In the genomic region with DNA sequence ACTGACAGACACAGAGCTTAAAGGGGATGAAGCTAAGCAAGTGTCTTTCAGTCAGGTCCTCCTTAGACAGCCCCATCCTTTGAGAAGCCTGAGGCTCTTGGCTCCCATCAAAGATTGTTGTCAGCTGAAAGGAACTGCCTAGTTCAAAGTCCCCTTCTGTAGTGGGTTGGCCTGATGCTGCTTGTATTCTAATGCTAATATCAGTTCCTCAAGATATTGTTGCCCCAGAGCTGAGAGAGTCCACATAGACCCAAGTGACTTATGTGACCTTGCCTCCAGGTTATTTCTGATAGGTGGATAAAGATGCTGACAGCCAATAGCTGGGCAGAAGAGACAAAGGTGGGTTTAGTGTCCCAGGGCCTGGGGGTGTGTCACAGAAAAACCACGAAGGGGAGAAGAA, we compare ENCODE assay signal across 36 mouse cellular contexts. TPM values are rescaled to one million over a fixed set of nuclear protein-coding genes. Genes with fewer than 3 reads are reported as not detected.
"Had no signal": no experiment of that assay in that cellular context is flagged by ENCODE, and none has a peak within 500 bp of the region (broad histone marks: within the 10 kb centered on the region; RNA-seq: fewer than 3 reads in every experiment).

No protein-coding gene starts in this region.

- DNase-seq: heart, postnatal 10 days; heart, postnatal 14 days; heart, postnatal 4 days; kidney, adult 11 months; kidney, adult 18-20 months; kidney, adult 2 months; kidney, adult 8-10 months; kidney, adult 9 months; kidney, postnatal 10 days; kidney, postnatal 14 days; kidney, postnatal 25 days; kidney, postnatal 36 days; kidney, postnatal 4 days; layer of hippocampus, adult 9-11 months; layer of hippocampus, postnatal 36 days had no signal

- H3K4me1 ChIP-seq: heart, embryonic 12.5 days; heart, embryonic 13.5 days; heart, embryonic 15.5 days; hindbrain, embryonic 10.5 days; hindbrain, embryonic 12.5 days; hindbrain, embryonic 13.5 days; hindbrain, embryonic 15.5 days; intestine, embryonic 15.5 days; kidney, embryonic 15.5 days had no signal

- H3K4me2 ChIP-seq: heart, embryonic 11.5 days; heart, embryonic 12.5 days; heart, embryonic 13.5 days; heart, embryonic 15.5 days; hindbrain, embryonic 12.5 days; hindbrain, embryonic 13.5 days; hindbrain, embryonic 14.5 days; hindbrain, embryonic 15.5 days; intestine, embryonic 15.5 days; kidney, embryonic 15.5 days had no signal

- H3K27ac ChIP-seq: heart, embryonic 13.5 days; heart, embryonic 15.5 days; hindbrain, embryonic 10.5 days; hindbrain, embryonic 12.5 days; hindbrain, embryonic 13.5 days; hindbrain, embryonic 14.5 days; hindbrain, embryonic 15.5 days; hindbrain, postnatal 0 days; intestine, embryonic 15.5 days; kidney, embryonic 15.5 days; kidney, postnatal 0 days; layer of hippocampus, adult 2 months; left cerebral cortex, adult 2 months had no signal

- H3K9ac ChIP-seq: heart, embryonic 12.5 days; heart, embryonic 13.5 days; heart, embryonic 15.5 days; hindbrain, embryonic 12.5 days; hindbrain, embryonic 13.5 days; hindbrain, embryonic 14.5 days; hindbrain, embryonic 15.5 days; intestine, embryonic 15.5 days; kidney, embryonic 15.5 days had no signal

- H3K27me3 ChIP-seq: heart, embryonic 12.5 days; heart, embryonic 13.5 days; heart, embryonic 15.5 days; hindbrain, embryonic 12.5 days; hindbrain, embryonic 13.5 days; hindbrain, embryonic 15.5 days; intestine, embryonic 15.5 days; kidney, embryonic 15.5 days had no signal

- H3K9me3 ChIP-seq: heart, embryonic 12.5 days; heart, embryonic 13.5 days; heart, embryonic 15.5 days; hindbrain, embryonic 10.5 days; hindbrain, embryonic 12.5 days; hindbrain, embryonic 13.5 days; hindbrain, embryonic 15.5 days; intestine, embryonic 15.5 days; kidney, embryonic 15.5 days had no signal

- H3K36me3 ChIP-seq: heart, embryonic 12.5 days; heart, embryonic 13.5 days; heart, embryonic 15.5 days; hindbrain, embryonic 10.5 days; hindbrain, embryonic 12.5 days; hindbrain, embryonic 13.5 days; hindbrain, embryonic 15.5 days; intestine, embryonic 15.5 days; kidney, embryonic 15.5 days had no signal

- H3K4me3 ChIP-seq: heart, embryonic 12.5 days; heart, embryonic 13.5 days; heart, embryonic 15.5 days; hindbrain, embryonic 10.5 days; hindbrain, embryonic 12.5 days; hindbrain, embryonic 13.5 days; hindbrain, embryonic 15.5 days; intestine, embryonic 15.5 days; kidney, embryonic 15.5 days; layer of hippocampus, adult 2 months; left cerebral cortex, adult 2 months had no signal

- ATAC-seq: hindbrain, embryonic 16.5 days; hindbrain, postnatal 0 days; inflammation-experienced regulatory T-cells, adult 6 months; intestine, embryonic 15.5 days; intestine, embryonic 16.5 days; intestine, postnatal 0 days had no signal

RNA-seq across cellular contexts. Expression of a gene that starts 8.8 kb away (rescaled TPM):
- total RNA-seq: heart, postnatal 10 days; heart, postnatal 25 days had no signal
- polyA plus RNA-seq: inflammation-experienced regulatory T-cells, adult 6 months; kidney, adult 2 months; large intestine, adult 2 months had no signal
